Mouse (Mus musculus): ENCODE results near the gene Hcfc2. TPM values are rescaled to one million over a fixed set of nuclear protein-coding genes. Genes with fewer than 3 reads are reported as not detected.

The Hcfc2 gene
- polyA plus RNA-seq, 1 experiment from 2014 or later: 42.0 TPM

DNA sequence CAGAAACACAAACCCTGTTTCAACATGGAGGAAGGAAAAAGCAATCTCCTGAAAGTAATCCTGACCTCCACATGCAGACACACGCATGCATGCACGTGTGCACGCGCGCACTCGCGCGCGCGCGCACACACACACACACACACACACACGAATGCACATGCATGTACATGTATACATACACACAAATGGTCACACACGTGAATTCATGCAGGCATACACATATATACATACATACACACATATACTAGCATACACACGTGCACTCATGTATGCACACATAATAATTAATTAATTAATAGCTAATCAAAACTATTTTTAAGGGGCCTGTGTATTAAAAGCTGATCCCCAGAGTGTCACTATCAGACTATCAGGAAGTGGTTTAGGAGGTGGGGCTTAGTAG, 83.9 kb downstream of the Hcfc2 start:
- H3K4me2 ChIP-seq: no peak overlapping the region
- H3K9ac ChIP-seq: no peak overlapping the region
- 97% methylated on average over 14 of the region's 14 CpGs for WGBS
- H3K9me3 ChIP-seq: no peaks in the 10 kb centered on the region
- no peak for ATAC-seq (ENCODE audit: low read depth)
- no peak overlapping the region for H3K27ac ChIP-seq (replicated peaks)
- H3K36me3 ChIP-seq: no peaks in the 10 kb centered on the region
- H3K27me3 ChIP-seq: no peaks in the 10 kb centered on the region
- H3K4me3 ChIP-seq: no peak overlapping the region
- 0 out of 2 replicates have a peak, but pooled peaks cover 6% of the 10 kb centered on the region for H3K4me1 ChIP-seq (replicated peaks)

DNA sequence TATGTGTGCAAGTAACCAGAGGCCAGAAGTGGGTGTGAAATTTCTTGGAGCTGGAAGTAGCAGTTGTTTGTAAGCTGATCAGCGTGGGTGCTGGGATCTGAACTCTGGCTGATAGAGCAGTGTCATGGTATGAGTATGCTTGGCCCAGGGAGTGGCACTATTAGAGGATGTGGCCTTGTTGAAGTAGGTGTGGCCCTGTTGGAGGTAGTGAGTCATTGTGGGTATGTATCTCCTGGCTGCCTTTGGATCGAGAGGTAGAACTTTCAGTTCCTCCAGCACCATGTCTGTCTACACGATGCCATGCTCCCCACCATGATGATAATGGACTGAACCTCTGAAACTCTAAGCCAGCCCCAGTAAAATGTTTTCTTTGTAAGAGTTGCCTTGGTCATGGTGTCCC, 84.4 kb downstream of the Hcfc2 start:
- WGBS: 93% methylated on average over 3 of the region's 3 CpGs

DNA sequence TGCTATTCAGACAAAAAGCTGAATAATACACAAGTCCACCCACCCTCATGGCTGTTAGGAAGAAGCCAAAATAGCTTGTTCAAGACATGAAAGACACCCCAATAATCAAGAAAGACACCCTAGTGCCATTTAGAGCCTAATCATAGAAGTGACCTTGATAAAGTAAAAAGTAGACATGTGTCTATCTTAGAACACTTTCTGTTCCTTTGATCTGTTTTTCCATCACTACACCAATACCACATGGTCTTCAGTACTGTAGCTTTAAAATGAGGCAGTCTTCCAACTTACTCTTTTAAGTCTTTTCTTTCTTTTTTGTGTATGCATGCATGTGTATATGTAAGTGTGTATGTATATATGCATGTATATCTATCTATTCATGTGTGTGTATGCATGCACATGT, 84.9 kb downstream of the Hcfc2 start:
- no peaks in the 10 kb centered on the region for H3K36me3 ChIP-seq
- H3K27ac ChIP-seq (replicated peaks): no peak overlapping the region
- 0 out of 2 replicates have a peak, but pooled peaks cover 6% of the 10 kb centered on the region for H3K4me1 ChIP-seq (replicated peaks)
- H3K4me3 ChIP-seq: no peak overlapping the region
- H3K4me2 ChIP-seq: no peak overlapping the region
- no peaks in the 10 kb centered on the region for H3K27me3 ChIP-seq
- H3K9me3 ChIP-seq: no peaks in the 10 kb centered on the region
- H3K9ac ChIP-seq: no peak overlapping the region
- ATAC-seq (ENCODE audit: low read depth): no peak

More for the DNA sequence above, 84.4 kb downstream of the Hcfc2 start:
- Histone ChIP-seq H3K36me3 (no peaks in the 10 kb centered on the region), H3K27ac (replicated peaks) (no peak overlapping the region), H3K9me3 (no peaks in the 10 kb centered on the region), H3K4me3 (no peak overlapping the region), H3K9ac (no peak overlapping the region), H3K4me2 (no peak overlapping the region), H3K4me1 (replicated peaks) (0 out of 2 replicates have a peak, but pooled peaks cover 6% of the 10 kb centered on the region), H3K27me3 (no peaks in the 10 kb centered on the region)
- ATAC-seq (ENCODE audit: low read depth): no peak

DNA sequence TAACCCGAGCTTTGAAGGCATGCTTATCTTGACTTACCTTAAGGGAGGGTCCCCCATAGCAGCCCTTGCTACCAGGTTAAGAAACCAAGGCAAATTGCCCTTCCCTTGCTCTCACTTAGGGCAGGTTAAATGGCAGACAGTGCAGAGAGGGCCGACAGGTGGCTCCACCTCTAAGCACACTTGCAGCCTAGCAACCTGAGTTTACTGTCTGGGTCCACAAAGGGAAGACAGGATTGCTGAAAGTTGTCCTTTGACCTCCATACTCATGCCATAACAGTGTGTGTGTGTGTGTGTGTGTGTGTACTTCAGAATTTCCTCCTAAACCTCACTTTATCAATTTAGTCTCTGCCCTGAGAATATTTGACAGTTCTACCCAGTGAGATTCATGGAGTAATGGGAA, 86.5 kb downstream of the Hcfc2 start:
- Histone ChIP-seq H3K27ac (replicated peaks) (no peak overlapping the region), H3K4me1 (replicated peaks) (0 out of 2 replicates have a peak, but pooled peaks cover 6% of the 10 kb centered on the region), H3K36me3 (no peaks in the 10 kb centered on the region), H3K4me2 (no peak overlapping the region), H3K27me3 (no peaks in the 10 kb centered on the region), H3K9ac (no peak overlapping the region), H3K4me3 (no peak overlapping the region), H3K9me3 (no peaks in the 10 kb centered on the region)
- 42% methylated on average over 2 of the region's 2 CpGs for WGBS
- no peak for ATAC-seq (ENCODE audit: low read depth)

DNA sequence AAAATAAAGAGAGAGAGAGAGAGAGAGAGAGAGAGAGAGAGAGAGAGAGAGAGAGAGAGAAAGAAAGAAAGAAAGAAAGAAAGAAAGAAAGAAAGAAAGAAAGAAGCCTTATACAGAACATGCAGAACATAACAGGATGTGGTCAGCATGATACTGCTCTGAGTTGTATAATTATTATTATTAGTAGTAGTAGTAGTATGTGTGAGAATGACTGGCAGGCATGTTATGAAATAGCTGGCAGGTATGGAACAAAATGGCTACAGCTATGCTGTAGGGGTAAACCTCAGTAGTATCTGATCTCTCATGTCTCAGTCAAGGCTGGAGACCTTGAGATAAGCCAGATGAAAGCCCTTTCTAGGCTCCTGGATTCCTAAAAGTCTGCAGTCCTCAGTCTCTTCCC, 93.2 kb downstream of the Hcfc2 start:
- no peak for ATAC-seq (ENCODE audit: low read depth)
- no peaks in the 10 kb centered on the region for H3K4me1 ChIP-seq (replicated peaks)
- no peaks in the 10 kb centered on the region for H3K9me3 ChIP-seq
- H3K36me3 ChIP-seq: no peaks in the 10 kb centered on the region
- no peaks in the 10 kb centered on the region for H3K27me3 ChIP-seq
- no peak overlapping the region for H3K9ac ChIP-seq
- H3K4me2 ChIP-seq: no peak overlapping the region
- H3K27ac ChIP-seq (replicated peaks): no peak overlapping the region
- H3K4me3 ChIP-seq: no peak overlapping the region

DNA sequence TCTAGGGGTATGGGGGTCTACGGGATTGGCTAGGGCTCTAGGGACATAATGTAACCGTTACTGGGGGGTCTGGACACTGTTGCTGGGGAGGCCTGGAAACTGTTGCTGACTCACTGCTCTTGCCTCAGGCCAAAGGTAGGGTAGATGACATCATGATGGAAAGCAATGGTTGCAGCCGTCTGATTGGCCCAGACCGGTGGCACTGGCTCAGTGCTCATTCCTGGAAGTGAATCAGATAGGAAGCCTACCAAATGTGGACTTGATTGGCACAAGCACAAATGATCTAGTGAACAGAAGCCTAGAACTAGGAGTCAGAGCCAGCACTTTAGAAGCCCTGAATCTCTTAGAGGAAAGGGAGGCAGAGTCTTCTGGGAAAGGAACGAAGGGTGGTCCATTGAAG, 94.5 kb downstream of the Hcfc2 start:
- Histone ChIP-seq H3K4me2 (no peak overlapping the region), H3K9me3 (no peaks in the 10 kb centered on the region), H3K27ac (replicated peaks) (no peak overlapping the region), H3K4me1 (replicated peaks) (peaks cover 6% of the 10 kb centered on the region), H3K27me3 (no peaks in the 10 kb centered on the region), H3K36me3 (no peaks in the 10 kb centered on the region), H3K4me3 (no peak overlapping the region), H3K9ac (no peak overlapping the region)
- ATAC-seq (ENCODE audit: low read depth): no peak
- WGBS: 87% methylated on average over 5 of the region's 5 CpGs

DNA sequence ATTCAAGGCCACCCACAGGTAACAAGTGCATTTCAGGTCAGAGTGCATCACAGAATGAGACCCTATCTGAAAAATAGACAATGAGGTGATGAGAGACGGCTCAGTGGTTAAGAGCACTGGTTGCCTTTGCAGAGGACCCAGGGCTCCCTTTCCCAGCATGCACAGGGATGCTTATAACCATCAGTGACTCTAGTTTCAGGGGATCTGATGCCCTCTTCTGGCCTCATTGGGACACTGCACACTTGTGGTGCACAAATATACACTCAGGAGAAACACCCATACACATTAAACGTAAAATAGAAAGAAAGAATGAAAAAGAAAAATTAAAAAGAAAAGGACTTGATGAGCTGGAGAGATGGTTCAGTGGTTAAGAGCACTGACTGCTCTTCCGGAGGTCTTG, 95.8 kb downstream of the Hcfc2 start:
- 97% methylated on average over 3 of the region's 3 CpGs for WGBS

More for the DNA sequence above, 95.8 kb downstream of the Hcfc2 start:
- H3K27ac ChIP-seq (replicated peaks): no peak overlapping the region
- no peaks in the 10 kb centered on the region for H3K36me3 ChIP-seq
- ATAC-seq (ENCODE audit: low read depth): no peak
- peaks cover 7% of the 10 kb centered on the region for H3K4me1 ChIP-seq (replicated peaks)
- no peaks in the 10 kb centered on the region for H3K27me3 ChIP-seq
- no peaks in the 10 kb centered on the region for H3K9me3 ChIP-seq
- no peak overlapping the region for H3K4me3 ChIP-seq
- no peak overlapping the region for H3K4me2 ChIP-seq
- no peak overlapping the region for H3K9ac ChIP-seq

Other genes with a start within 250 kb of the Hcfc2 start
- gene Gm1553, start 203.5 kb upstream of the Hcfc2 start, polyA plus RNA-seq (2015; fragmentation: Nextera tagmentation; extraction: Ambion mirVana): not detected in 2 replicates
- 36.8 and 37.1 TPM in 2 replicates for gene 1190007I07Rik, start 72.9 kb upstream of the Hcfc2 start, polyA plus RNA-seq (2015; fragmentation: Nextera tagmentation; extraction: Ambion mirVana)
- gene Tdg, start 66.3 kb upstream of the Hcfc2 start, polyA plus RNA-seq (2015; fragmentation: Nextera tagmentation; extraction: Ambion mirVana): 195 and 217 TPM in 2 replicates
- 1.3 and 2.1 TPM in 2 replicates for gene Glt8d2, start 5.5 kb upstream of the Hcfc2 start, polyA plus RNA-seq (2015; fragmentation: Nextera tagmentation; extraction: Ambion mirVana)
- gene Nfyb, start 68.0 kb downstream of the Hcfc2 start, polyA plus RNA-seq (2015; fragmentation: Nextera tagmentation; extraction: Ambion mirVana): 42.0 and 50.6 TPM in 2 replicates
- 112 and 124 TPM in 2 replicates for gene Txnrd1, start 137.8 kb downstream of the Hcfc2 start, polyA plus RNA-seq (2015; fragmentation: Nextera tagmentation; extraction: Ambion mirVana)
- 0.24 TPM in 1 of 2 replicates, not detected in the other for gene Eid3, start 170.5 kb downstream of the Hcfc2 start, polyA plus RNA-seq (2015; fragmentation: Nextera tagmentation; extraction: Ambion mirVana)